Mouse (Mus musculus) left cerebral cortex, adult 11 months (tissue): ENCODE results near the gene Crb1.
"Not testable (repeated sequence)": the region's sequence is repeated elsewhere in the genome, so short reads cannot be mapped to it uniquely, and the experiment has no call there.

Experiments
- DNase-seq: peaks from one replicate; pipeline ENCODE4 v3.0.0; 2022; ENCODE audit warnings: low spot score

Crb1 gene

DNA sequence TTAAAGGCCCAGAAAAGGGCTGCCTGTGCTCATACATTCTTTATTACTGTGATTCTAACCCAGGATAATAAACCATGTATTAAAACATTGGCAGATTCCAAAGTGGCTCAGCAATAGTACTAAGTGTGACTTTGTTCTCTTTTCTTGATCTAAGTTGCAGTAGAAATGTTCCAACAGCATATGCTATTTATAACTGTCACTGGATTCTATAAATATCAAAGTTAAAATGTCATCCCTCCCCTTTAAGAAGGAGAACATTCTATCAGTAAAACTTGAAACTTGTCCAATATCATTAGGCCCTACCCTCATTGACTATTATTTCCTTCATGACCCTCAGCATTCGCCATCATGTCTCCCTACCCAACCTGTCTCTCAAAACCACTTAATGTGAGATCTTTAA is 48.1 kb downstream of the Crb1 start:
- DNase-seq = no peak

DNA sequence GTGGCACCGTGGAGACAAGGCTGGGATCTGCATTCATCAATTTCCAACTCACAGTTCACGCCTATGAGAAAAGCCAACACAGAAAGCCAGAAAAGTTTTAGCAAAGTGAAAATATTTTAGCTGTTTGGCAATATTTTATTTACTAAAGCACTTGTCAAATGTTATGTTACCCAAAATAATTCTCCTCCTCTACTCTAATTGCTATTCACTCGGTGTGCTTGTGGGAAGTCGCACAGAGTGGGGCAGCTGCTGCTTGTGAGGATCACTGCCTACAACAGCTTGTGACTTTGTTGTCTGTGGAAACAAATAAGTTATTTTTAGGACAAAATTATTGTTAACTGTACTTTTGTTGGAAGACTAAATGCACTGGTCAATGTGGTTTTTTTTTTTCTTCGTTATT is 48.6 kb downstream of the Crb1 start:
- no peak for DNase-seq

DNA sequence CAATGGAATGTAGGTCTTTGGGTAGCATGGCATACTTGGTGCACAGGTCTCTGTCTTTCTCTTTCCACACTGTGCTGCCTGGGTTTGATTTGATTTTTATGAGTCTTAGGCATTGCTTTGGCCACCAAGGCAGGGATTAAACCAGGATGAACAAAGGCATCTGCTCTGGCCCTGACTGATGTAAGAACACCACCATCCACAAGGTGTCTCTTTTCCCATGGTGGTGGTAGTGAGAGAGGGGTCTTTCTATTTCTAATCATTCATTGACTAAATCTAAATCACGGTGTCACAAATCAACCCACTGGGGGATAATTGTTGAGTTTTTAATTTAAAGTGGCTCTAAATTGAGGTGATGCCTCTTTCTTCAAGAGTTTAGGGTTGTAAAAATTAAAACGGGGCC is 51.5 kb downstream of the Crb1 start:
- no peak for DNase-seq

DNA sequence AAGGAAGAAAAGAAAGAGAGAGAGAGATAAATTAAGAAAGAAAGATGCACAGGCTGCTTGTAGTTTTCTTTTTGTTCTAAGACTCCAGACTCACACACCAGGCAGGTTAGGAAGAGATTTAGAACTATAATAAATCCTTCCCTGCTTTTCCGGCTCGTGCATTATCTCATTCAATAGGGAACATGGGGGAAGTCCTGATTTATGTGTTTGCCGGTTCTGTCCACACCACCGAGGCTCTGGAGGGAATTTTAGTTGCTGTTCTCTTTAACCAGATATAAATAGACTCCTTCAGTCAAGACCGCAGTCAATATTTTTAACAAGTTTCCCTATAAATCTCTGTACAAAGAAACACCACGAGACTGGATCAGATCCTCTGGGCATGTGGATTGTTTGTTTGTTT is 57.1 kb downstream of the Crb1 start:
- DNase-seq = no peak

DNA sequence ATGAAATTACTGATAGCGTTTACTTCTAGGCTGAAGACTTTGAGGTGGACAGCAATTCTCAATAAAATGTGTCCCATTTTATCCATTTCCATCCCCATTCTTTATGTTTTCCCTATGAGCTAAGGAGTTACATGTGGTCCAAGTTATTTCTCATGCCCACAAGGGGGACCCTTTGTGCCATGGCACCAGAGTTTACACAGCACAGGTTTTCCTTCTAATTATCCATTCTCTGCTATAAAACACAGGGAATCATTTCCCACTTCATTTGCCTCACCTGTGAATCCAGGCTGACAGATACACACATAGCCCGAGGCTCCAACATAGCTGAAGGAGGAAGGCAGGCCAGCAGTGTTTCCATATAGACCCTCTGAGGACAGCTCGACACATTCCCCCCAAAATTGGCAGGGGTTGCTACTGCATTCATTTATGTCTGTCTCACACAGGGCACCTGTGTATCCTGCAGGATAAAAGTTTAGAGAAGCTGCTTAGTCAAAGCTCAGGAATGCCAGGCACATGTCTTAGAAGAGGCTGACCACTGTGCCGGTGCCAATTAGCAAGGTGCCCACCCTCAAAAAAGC is 62.5 kb downstream of the Crb1 start:
- no peak for DNase-seq

DNA sequence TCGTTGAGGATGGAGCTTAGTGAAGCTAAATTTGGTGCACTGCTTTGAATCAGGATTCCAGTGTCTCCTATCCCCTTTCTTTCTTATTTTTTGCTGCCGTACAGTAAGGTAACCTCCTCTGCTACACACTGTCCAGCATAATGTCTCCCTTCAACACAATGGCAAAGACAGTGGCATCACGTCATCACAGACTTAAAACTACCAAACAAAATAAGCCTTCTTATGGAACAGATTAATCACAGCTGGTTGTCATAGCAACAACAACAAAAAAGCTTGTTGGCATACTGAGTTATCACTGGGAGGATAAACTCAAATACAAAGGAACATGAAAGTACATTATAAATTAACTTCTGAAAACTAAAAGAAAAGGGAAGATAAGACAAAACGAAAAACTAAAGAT is 68.0 kb downstream of the Crb1 start:
- DNase-seq = no peak

DNA sequence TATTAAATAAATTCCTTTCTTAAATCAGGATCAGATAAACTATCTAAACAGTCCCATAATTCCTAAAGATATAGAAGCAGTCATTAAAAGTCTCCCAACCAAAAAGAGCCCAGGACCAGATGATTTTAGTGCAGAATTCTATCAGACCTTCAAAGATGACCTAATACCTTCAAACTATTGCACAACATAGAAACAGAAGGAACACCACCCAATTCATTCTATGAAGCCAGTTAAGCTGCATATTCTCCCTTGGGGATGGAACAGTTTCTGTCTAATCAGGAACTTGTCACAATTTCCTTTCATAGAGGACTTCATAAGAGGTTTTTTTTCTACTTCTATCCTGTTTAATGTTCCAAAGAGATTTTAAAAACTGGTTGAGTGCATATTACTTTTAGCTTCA is 74.4 kb downstream of the Crb1 start:
- DNase-seq = not testable (repeated sequence)

DNA sequence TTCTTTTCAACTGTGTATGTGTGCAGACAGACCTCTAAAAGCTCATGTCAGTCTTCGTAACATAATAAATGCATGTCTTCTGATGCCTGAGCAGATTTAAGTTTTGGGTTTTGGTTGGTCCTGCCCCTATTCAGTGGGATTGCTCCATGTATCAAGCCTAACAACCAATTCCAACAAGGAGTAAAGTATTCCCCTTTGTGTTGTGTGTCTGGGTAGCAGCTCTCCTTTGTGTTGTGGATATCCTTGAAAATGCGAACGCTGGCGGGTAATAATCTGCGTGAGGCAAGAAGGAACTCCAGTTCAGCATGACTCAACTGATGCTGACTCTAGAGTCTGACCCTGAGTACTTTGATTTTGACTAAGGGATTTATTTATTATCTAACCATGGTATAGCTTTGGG is 75.1 kb downstream of the Crb1 start:
- no peak for DNase-seq

DNA sequence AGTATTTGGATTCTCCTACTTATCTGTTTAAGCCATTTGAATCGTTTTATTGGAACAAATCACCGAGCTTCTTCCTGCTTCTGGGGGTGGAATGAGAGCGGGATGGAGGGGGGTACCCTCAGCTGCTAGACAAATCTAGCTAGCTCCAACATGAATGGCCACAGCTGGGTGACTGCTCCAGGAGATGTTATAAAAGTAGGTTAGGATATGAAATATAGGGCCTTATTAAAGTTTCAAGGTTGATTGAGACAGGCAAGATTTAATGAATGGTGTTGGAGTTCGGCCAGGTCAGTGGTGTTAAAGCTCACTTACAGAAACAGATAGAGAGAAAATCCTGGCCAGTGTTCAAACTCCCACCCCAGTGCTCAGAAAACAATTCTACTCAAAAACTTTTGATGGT is 84.9 kb downstream of the Crb1 start:
- DNase-seq = no peak

DNA sequence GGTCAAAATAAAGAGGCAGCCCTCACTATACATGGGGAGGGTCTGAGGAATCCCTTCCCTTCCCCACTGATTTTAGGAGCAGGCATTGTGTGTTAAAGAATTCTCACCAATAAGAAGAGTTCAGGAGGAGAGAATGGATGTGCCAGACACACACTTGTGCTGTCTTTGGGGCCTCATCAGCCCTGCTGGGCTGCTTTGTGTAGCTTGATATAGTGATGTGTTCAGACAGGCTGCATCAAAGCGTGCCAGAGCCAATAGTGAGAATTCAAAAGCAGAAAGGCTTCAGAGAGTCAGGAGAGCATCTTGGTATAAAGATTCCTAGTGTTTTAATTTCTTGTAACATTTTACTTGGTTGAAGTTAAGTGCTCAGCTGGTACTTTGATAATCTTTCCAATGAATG is 85.3 kb downstream of the Crb1 start:
- DNase-seq = no peak

DNA sequence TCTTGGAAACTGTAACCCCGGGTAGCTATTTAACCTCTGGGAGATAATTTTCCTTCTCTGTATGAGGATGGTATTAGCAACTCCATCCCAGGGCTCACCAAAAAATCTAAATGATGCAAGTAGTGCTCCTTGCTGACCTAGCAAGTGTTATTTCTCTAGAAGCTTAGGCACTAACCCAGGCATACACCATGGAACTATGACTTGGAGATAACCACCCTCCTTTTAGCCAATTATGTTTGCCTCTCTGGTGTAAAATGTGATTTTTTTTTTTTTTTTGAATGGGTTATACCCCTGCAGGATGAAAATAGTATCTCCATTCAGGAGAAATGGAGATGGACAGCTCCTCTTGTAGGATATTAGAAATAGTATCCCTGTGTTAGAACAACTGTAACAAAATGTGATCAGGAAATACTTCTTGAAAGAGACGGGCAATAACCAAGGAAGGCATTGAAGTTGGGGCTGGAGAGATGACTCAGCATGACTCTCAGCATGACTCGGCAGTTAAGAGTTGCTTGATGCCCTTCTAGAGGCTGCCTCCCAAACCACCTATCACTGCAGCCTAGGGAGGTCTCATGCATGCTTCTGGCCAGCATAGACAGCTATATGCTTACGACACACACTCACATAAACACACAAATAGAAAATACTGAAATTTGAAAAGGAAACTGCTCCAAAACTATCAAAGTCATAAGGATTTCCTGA is 100.1 kb downstream of the Crb1 start:
- no peak for DNase-seq

DNA sequence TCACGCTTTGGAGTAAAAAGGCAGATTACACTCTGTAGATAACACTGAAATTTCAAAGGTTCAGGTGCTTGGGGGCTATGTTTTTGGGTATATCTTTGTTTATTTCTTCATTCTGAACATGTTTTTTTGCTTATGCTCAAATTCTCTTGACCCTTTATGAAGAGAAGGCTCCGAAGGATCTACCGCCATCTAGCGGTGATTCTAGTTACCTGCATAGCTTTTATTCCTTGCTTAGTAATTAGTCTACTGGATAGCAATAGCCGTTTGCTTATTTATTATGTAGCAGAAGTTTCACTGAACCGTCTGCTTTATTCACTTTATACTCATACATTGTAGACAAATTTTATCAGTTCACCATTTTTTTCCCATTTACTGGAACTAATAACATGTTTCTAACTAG is 109.1 kb downstream of the Crb1 start:
- peak; percentile 24 for DNase-seq

DNA sequence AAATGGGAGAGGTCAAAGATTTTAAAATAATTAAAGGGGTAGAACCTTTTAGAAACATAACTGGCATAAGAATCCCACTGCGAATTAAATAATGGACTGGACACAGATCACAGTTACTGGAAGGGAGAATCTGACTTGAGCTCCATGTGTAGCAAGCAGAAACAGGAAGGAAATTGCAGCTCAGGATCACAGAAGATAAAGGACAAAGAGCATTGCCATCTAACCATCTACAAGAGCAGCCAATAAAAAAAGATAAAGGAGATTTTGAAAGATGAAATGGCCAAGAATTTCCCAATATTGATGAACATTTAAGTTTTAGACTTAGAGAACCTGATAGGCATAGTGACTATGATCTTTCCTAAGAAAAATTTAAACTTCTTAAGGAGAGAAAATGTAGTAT is 112.7 kb downstream of the Crb1 start:
- no peak for DNase-seq

DNA sequence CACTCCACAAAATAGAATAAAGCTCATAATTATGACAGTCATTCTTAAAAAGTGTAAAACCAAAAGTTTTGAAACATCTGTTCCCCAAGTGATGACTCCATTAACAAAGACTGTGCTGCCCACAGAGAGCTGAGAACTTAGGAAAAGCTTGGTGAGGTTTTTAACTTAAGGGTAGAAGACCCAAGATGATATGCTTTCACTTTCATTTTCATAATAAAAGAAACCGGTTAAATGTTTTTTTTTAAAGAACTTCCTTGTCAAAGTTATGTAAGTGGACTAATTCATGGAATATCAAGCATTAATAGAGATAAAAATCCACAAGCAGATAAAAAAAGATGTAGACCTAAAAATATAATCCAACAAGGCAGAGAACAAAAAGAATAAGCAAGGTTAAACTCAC is 113.7 kb downstream of the Crb1 start:
- no peak for DNase-seq

DNA sequence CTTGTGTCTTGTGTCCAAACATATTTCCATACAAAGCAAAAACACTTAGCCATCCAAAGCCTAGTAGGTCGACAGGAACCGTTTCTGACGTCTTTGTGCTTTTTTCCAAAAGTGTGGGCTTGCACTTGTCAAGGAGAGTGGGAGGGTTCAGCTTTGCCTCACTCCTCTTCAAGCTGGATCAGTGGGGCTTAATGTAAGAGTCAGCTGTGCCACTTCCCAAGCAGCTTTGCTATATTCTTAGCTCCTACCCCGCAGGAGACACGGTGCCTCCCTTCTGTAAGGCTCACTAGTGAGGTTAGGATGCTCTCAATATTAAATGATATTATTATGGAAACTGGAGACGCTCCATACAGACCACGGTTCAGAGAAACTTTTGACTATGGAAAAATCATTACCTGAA is 121.3 kb downstream of the Crb1 start:
- no peak for DNase-seq

DNA sequence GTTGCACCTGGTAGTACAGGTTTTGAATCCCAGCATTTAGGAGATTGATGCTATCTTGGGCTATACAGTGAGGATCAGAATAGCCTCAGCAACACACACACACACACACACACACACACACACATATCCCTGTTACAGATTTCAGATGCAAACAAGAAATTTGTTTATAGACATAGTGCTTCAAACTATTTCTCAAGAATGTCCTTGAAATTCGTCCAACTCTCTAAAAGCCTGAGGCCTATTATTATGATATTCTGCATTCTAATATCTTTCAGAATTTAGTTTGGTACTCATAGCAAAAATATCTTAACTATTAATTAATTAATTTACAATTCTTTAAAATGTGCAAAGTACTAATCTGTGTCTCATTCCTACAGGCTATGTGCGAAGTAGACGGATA is 124.9 kb downstream of the Crb1 start:
- DNase-seq = no peak

DNA sequence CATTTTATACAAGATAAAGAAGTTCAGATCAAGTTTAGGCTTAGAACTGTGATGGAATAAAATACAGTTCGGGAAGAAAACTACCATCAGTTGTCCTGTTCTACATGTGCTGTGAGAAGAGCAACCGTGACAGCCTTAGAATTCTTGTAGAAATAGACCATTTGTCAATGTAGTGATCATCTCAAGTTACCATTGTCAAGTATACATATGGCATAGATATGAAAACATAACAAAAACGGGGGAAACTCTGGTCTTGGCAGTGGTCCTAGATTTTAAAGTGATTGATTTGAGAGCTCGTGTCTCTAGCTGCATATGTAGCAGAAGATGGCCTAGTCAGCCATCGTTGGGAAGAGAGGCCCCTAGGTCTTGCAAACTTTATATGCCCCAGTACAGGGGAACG is 127.7 kb downstream of the Crb1 start:
- no peak for DNase-seq

DNA sequence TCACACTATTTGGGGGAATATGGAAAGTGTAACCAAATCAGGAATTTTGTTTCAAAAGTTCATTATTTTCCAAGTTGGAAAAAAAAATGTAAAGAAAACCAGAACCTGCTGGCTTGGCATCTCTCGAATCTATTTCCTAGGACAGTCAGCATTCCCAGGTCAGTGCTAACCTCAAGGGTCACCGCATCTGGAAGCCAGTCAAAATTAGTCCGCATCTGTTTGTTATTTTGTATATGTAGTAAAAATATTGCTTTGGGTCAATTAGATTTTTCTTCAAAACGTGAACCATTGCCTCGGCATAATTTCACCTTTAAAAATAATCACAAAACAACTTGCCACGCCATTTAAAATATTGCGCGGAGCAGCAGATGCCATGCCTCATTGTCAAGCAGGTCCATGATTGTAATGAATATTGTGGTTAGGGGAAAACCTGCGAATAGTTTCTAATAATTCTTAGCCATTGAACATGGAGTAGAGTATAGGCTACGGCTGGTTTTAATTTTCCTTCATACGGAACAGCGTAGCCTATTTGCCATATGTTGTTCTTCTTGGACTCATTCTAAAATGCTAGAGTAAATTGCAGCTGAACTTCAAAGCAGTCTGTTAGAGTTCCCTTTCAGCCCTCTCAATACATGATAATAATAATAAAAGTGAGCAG is 130.0 kb downstream of the Crb1 start:
- no peak for DNase-seq

DNA sequence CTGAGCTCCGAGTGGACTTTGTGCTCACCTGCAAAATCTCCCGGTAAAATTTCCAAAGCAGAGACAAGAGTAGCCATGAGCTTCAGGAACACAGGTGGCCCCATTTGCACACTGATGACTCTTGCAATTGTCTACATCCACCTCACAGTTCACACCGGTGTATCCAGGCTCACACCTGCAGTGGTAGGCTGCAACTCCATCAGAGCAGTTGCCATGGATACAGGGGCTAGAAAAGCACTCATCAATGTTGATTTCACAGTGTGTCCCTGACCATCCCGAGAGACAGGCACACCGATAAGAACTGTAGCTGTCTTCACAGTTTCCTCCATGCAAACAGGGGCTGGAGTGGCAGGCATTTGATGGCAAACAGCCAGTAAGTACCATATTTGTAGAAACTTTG is 140.1 kb downstream of the Crb1 start:
- no peak for DNase-seq

DNA sequence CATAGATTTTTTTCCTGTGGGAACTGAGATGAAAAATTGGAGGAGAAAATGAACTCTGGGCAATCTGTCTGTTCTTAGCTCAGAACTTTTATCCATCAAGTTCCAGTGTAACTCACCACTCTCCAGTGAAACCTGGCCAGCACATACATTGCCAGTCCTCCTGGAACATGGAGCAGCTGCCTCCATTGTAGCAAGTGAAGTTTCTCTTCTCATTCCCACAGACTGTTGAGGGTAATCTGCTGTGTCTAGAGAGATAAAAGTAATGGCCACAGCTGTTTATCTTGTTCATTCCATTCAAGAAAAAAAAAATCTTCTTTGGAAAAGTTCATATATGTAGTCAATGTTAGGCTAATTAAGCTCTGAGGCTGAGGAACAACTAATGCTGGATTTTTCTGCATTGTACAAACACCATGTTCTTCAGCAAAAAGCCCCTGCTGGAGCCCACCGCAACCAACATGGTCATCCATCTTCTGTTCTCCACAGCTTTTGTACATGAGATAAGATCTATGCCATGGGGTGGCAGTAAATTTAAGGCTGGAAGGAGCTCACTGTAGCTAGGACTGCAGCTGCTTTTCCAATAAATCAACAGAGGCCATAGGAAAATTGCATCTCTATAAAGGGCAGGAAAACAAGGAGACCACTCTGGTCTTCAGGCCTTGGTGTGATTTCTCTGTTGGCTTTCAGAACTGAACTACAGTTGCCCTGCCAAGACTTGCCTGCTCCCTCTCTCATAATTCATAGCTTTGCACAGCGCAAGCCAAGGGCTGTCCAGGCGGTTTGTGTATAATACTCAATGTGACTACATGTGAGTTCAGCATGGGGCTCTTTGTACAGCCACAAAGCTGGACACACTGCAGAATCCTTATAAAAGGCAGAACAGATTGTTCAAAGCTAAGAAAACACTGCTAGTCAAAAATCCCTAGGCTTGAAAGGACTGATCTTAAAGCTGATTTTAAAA is 142.0 kb downstream of the Crb1 start:
- no peak for DNase-seq

DNA sequence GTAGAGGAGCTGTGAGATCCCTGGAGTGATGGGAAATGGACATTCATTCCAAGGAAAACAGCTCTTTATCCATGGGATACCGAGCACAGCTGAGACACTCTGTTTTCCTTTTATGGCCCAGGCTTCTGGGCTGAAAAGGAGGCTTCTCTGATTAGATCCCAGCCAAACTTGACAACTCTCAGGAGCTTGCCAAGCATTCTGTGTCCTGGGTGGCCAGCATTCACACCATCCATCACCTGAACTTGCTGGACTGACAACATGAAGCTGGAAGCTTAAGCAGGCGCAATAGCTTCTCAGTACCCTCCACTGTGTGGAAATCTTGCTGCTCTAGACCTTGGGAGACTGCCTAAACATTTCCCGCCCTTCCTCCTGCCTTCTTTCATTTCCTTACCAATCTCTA is 144.3 kb downstream of the Crb1 start:
- DNase-seq = no peak

DNA sequence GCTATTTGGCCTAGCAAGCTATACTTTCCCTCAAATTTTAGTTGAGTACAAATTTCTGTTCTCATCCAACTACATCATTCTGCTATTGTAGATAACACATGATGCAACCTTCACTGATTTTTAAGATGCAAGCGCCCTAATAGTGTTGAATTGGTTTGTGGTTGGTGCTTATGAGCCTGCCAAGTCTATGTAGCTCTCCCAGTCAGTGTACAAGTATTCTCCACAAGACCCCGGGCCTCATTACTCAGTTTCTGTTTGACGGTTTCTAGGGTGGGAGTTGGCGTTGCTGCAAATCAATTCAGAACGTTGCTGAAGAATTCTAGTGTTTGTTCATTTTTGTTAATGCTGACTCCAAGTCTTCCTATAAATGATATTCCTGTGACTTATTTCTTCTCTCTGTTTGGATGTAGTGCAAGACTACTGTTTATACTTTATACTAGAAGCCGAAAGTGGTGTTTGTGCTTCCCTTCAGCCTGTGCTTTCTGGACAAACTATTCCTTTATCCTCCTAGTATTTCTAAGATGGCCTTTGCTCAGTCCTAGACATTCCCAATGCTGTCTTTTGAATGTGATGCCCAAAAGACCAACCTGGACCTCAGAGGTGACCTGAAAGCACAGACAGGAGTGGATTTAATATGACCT is 152.5 kb downstream of the Crb1 start:
- DNase-seq = no peak
